Mouse (Mus musculus) forebrain, embryonic 16.5 days (tissue): Measurements from ENCODE around the gene Adcy3. TPM values are rescaled to one million over a fixed set of nuclear protein-coding genes. Genes with fewer than 3 reads are reported as not detected.
"Not testable (repeated sequence)": the region's sequence is repeated elsewhere in the genome, so short reads cannot be mapped to it uniquely, and the experiment has no call there.

Experiments
- ATAC-seq: fragments of 200-750 bp; cut with Nextera tagmentation; 2 replicates; pipeline ENCODE4 v1.8.0; 2017; ENCODE audit warnings: mild to moderate bottlenecking, moderate library complexity
- H3K27ac ChIP-seq: fragments of 300-500 bp; sonication (generic); 2 replicates; pipeline ENCODE4 v1.5.1; 2014; ENCODE audit warnings: low read length, control low read depth
- H3K27me3 ChIP-seq: fragments of 300-500 bp; sonication (generic); replicated peaks from 2 replicates; pipeline ENCODE4 v1.6.1; 2014; ENCODE audit warnings: low read length; ENCODE audit not compliant: control insufficient read depth, insufficient read depth
- H3K36me3 ChIP-seq: fragments of 300-500 bp; sonication (generic); 2 replicates; pipeline ENCODE4 v1.6.1; 2014; ENCODE audit not compliant: control insufficient read depth, insufficient read depth
- H3K4me1 ChIP-seq: fragments of 300-500 bp; sonication (generic); replicated peaks from 2 replicates; pipeline ENCODE4 v1.6.1; 2014; ENCODE audit warnings: low read length; ENCODE audit not compliant: control insufficient read depth, insufficient read depth
- H3K4me2 ChIP-seq: fragments of 300-500 bp; sonication (generic); 2 replicates; pipeline ENCODE4 v1.6.1; 2014; ENCODE audit warnings: mild to moderate bottlenecking, low read length, control low read depth
- H3K4me3 ChIP-seq: fragments of 300-500 bp; sonication (generic); replicated peaks from 2 replicates; pipeline ENCODE4 v1.5.1; 2014; ENCODE audit warnings: mild to moderate bottlenecking, low read length, control low read depth
- H3K9ac ChIP-seq: fragments of 300-500 bp; sonication (generic); replicated peaks from 2 replicates; pipeline ENCODE4 v1.6.1; 2014; ENCODE audit warnings: low read depth, low read length, control low read depth
- H3K9me3 ChIP-seq: fragments of 300-500 bp; sonication (generic); 2 replicates; pipeline ENCODE4 v1.6.1; 2016; ENCODE audit warnings: low read length; ENCODE audit not compliant: control insufficient read depth
- WGBS: fragments of 180-500 bp; shearing (Covaris S2); extraction: QIAGEN DNeasy Blood & Tissue Kit; methylation state at CpG from one replicate; pipeline ENCODE4 v1.1.7; 2014; 5-methylcytosine and 5-hydroxymethylcytosine counted together
- polyA plus RNA-seq: library from polyadenylated mRNA; unstranded; fragments of >200 nt; fragmentation: Nextera tagmentation; extraction: Ambion mirVana; gene quantifications from 2 replicates; pipeline ENCODE4 v1.2.1, GENCODE M21; 2015

Adcy3 gene
- polyA plus RNA-seq, 1 experiment from 2014 or later: 12.9 TPM

DNA sequence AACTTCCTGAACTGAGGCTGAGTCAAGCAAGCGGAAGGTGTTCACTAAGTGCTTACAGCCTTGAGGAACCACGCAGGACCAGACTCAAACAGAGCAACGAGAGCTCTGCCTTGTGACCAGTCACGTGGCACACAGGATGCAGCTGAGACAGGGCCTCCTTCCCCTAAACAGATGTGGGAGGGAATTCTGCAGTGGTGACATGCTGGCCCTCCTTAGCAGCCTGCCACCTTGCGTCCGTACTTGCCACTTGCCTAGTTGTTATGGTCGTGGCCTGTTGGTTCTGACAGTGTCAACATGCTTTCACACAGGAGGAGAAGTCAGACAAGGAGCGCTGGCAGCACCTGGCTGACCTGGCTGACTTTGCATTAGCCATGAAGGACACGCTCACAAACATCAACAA is 78.3 kb downstream of the Adcy3 start:
- 91% methylated on average over 9 of the region's 9 CpGs for WGBS

DNA sequence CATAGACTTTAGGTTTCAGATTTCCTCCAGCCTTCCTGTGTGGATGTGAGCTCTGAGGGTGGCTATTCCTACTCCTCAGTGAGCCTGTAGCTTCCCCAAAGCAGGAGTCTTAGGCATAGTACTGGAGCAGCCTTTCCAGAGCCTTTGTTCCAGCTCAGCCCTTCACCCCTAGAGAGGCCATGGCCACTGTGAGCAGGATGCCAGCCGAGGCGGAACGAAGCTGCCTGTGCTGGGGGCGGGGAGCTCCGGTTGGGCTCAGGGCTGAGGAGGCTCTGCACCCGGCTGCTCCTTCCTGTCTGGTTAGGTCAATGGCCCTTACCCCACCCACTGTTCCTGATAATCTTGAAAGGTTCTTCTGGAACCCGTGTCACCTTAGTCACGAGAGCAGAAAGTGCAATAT is 80.0 kb downstream of the Adcy3 start:
- Histone ChIP-seq H3K4me1 (no peaks in the 10 kb centered on the region), H3K4me3 (no peak overlapping the region), H3K9me3 (no peaks in the 10 kb centered on the region), H3K27me3 (no peaks in the 10 kb centered on the region), H3K27ac (no peak overlapping the region), H3K36me3 (peaks cover 30% of the 10 kb centered on the region), H3K4me2 (no peak overlapping the region), H3K9ac (no peak overlapping the region)
- WGBS: 66% methylated on average over 8 of the region's 8 CpGs
- ATAC-seq: no peak

More for the DNA sequence above, 78.3 kb downstream of the Adcy3 start:
- Histone ChIP-seq H3K4me2 (no peak overlapping the region), H3K9ac (no peak overlapping the region), H3K4me3 (no peak overlapping the region), H3K27me3 (no peaks in the 10 kb centered on the region), H3K9me3 (no peaks in the 10 kb centered on the region), H3K4me1 (no peaks in the 10 kb centered on the region), H3K27ac (no peak overlapping the region), H3K36me3 (peaks cover 28% of the 10 kb centered on the region)
- no peak for ATAC-seq

DNA sequence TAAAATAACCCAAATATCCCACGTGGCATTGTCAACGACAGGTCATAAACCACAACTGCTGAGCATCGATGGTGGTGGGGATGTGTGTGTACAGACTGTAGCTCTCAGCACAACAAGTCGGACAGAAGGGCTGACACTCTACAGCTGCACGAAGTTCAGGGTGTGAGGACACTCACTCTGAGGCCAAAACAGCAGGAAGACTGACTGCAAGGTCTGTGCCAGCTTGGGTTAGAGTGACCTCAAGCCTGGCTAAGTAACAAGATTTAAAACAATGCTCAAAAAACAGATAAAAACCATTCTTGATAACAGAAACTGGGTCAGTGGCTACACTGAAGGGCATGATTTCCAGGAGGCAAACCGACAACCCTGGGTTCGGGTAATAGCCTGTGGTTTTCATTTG is 97.3 kb downstream of the Adcy3 start:
- Histone ChIP-seq H3K4me3 (no peak overlapping the region), H3K36me3 (no peaks in the 10 kb centered on the region; the same call in 1 of the 2 replicates), H3K9ac (no peak overlapping the region), H3K9me3 (no peaks in the 10 kb centered on the region), H3K27me3 (no peaks in the 10 kb centered on the region), H3K27ac (no peak overlapping the region), H3K4me2 (no peak overlapping the region), H3K4me1 (peaks cover 14% of the 10 kb centered on the region)
- 96% methylated on average over 7 of the region's 7 CpGs for WGBS
- ATAC-seq: no peak

DNA sequence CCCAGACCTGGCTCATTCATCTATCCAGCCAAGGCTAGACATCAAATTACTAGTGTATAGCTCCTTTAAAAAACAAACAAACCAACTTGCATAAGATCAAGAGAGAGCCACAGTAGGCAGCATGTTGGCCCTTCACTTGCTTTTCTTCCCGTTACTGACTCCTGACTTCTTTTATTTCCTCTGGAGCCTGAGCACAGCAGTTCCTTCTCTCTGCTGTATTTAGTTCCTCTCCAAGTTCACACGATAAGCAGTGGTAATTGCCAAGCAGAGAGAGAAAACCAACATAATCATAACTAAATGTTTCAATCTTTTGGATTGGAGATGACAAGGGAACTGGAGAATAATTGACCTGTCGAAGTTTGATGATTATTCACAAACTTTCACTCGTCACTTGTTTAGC is 99.9 kb downstream of the Adcy3 start:
- no peaks in the 10 kb centered on the region for H3K27me3 ChIP-seq
- peak overlapping the region; percentile 86 for H3K4me2 ChIP-seq
- no peaks in the 10 kb centered on the region for H3K9me3 ChIP-seq
- H3K36me3 ChIP-seq: no peaks in the 10 kb centered on the region; the same call in 1 of the 2 replicates
- ATAC-seq: no peak
- no peak overlapping the region for H3K4me3 ChIP-seq
- H3K27ac ChIP-seq: no peak overlapping the region
- 39% methylated on average over 4 of the region's 4 CpGs for WGBS
- H3K9ac ChIP-seq: no peak overlapping the region
- peaks cover 14% of the 10 kb centered on the region for H3K4me1 ChIP-seq

- Histone ChIP-seq H3K4me2 (peak within 1 kb of the TSS; percentile 86), H3K36me3 (no peaks in the 10 kb centered on the region; the same call in 1 of the 2 replicates), H3K9me3 (no peaks in the 10 kb centered on the region), H3K27me3 (no peaks in the 10 kb centered on the region), H3K27ac (peak within 1 kb of the TSS; percentile 98), H3K4me1 (peaks cover 14% of the 10 kb centered on the region), H3K9ac (peak within 1 kb of the TSS; percentile 86), H3K4me3 (peak within 1 kb of the TSS; percentile 79)
- ATAC-seq: peak; percentile 99
- under 1% methylated on average over 50 of the region's 50 CpGs for WGBS
Observed at GRCm38 (mm10) chr12:4233572-4234508, 100.9 kb downstream of the Adcy3 start, which contains the start of the genes Ptrhd1 and Cenpo. TSS of gene Ptrhd1 (plus strand) at chr12:4234027. TSS of gene Cenpo (minus strand) at chr12:4234294.

- Histone ChIP-seq H3K4me1 (peaks cover 10% of the 10 kb centered on the region), H3K9ac (no peak overlapping the region), H3K27ac (no peak overlapping the region), H3K36me3 (no peaks in the 10 kb centered on the region), H3K9me3 (no peaks in the 10 kb centered on the region), H3K27me3 (no peaks in the 10 kb centered on the region), H3K4me2 (no peak overlapping the region), H3K4me3 (no peak overlapping the region)
- ATAC-seq: no peak
- 94% methylated on average over 15 of the region's 15 CpGs for WGBS
Observed at GRCm38 (mm10) chr12:4237481-4237880, 104.6 kb downstream of the Adcy3 start.

DNA sequence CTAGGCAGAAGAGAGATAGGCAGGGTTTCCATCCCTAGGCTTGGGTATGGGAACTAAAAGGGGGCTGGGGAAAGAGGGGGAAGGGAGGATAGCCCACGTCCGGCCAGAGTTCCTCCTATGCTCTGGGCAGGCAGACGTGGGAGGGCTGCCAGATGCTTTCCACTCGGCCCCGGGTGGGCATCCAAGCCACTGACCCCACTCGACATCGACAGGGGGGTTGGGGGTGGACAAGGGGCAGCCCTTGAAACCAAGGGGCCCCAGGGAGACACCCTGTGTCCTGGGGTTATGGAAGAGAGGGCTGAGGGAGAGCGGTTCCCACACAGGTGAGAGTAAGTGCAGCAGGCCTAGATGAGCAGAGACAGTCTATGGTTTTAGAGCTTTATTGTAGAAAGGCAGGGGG is 107.4 kb downstream of the Adcy3 start:
- not testable (repeated sequence) for H3K4me3 ChIP-seq, H3K9ac ChIP-seq, H3K36me3 ChIP-seq, H3K4me2 ChIP-seq, H3K27me3 ChIP-seq, H3K9me3 ChIP-seq, ATAC-seq, H3K27ac ChIP-seq, H3K4me1 ChIP-seq
- whole genome bisulfite sequencing: 76% methylated on average over 8 of the region's 8 CpGs

- H3K9me3 ChIP-seq: no peaks in the 10 kb centered on the region
- peaks cover 6% of the 10 kb centered on the region; the same call in 1 of the 2 replicates for H3K36me3 ChIP-seq
- no peak overlapping the region for H3K27ac ChIP-seq
- ATAC-seq: no peak
- no peak overlapping the region for H3K4me2 ChIP-seq
- H3K4me1 ChIP-seq: no peaks in the 10 kb centered on the region
- no peaks in the 10 kb centered on the region for H3K27me3 ChIP-seq
- H3K9ac ChIP-seq: no peak overlapping the region
- no peak overlapping the region for H3K4me3 ChIP-seq
- WGBS: 77% methylated on average over 2 of the region's 2 CpGs
Observed at GRCm38 (mm10) chr12:4243805-4244204, 110.9 kb downstream of the Adcy3 start.

GRCm38 (mm10) chr12:4245742-4246141 is 112.8 kb downstream of the Adcy3 start:
- Histone ChIP-seq H3K27me3 (no peaks in the 10 kb centered on the region), H3K9ac (no peak overlapping the region), H3K4me3 (no peak overlapping the region), H3K36me3 (peaks cover 7% of the 10 kb centered on the region; the same call in 1 of the 2 replicates), H3K9me3 (no peaks in the 10 kb centered on the region), H3K4me2 (no peak overlapping the region), H3K4me1 (no peaks in the 10 kb centered on the region), H3K27ac (no peak overlapping the region)
- WGBS: 92% methylated on average over 10 of the region's 10 CpGs
- ATAC-seq: no peak
